Mouse (Mus musculus): ENCODE results near the gene Hnrnpab.
A peak's percentile ranks its signal among the peaks of the same experiment; 100 is the strongest.

Gene Hnrnpab

DNA sequence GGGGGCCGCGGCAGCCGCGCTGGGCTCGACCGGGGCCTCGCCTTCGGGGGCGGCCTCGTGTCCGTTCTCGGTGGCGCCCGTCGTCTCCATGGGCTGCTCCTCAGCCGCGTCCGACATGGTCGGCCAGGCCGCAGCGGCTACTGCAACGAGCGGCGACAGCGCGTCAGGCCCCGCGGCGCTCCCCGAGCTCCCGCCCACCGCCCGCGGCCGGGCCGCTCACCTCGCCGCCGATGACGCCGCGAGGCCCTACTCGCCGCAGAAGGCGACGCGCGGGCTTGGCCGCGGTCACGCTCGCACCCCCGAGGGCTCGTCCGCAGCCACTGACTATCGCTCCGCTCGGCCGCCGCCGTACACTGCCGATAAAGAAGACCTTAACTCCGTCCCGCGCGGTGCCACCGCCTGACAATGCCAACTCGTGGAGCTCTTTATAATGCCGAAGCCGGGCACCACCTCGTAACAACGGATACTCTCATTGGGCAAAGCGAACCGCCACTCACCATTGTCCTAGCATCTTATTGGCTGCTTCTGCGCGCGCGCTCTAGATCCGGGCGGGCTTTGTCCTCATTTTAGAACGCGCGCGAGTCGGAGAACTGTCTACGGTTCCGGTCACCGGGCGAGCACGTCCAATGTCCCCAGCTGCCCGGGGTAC is at the start of gene Hnrnpab:
Gene Hnrnpab, minus strand, starts transcription at position 401 of the 649 bp plus-strand sequence.
- DNase-seq (ENCODE audit: low spot score in 2 of 2): peak; percentile 96 to 97

DNA sequence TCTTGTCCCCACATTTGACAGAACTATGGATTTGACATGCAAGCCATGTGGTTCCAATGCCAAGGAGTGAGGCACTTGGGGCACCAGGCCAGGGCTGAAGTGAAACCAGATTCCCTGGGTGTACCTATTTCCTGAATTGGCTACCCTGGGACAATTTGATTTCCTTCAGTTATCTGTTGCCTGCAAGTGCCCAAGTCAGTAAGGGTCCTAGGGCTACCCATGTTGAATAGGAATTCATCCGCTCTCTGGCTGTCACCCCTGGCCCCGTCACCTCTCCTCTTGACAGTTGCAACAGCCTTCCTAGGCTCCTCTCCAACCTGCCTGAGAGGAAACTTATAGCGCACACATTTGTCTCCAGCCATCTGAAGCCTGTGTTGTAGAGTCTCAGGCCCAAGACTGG is 48.2 kb upstream of the Hnrnpab start:
- no peak for DNase-seq (ENCODE audit: low spot score in 2 of 2)

DNA sequence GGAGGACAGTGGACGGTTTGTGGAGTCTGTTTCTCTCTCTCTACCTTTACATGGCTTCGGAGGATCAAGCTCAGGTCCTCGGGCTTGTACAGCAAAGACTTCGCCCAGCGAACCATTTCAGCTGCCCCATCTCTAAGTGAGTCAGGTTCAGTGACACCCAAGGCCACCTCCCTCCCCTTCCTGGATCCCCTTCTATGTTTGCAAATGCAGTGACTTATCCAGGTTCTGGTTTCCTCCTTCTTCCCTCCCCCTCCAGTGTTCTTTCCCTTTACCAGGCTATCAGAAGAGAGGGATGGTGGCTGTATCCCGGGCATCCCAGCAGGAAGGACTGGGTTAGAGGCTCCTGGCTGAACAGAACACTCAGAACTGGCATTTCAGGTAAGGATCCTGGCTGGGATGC is 47.1 kb upstream of the Hnrnpab start:
- DNase-seq (ENCODE audit: low spot score in 2 of 2): no peak

DNA sequence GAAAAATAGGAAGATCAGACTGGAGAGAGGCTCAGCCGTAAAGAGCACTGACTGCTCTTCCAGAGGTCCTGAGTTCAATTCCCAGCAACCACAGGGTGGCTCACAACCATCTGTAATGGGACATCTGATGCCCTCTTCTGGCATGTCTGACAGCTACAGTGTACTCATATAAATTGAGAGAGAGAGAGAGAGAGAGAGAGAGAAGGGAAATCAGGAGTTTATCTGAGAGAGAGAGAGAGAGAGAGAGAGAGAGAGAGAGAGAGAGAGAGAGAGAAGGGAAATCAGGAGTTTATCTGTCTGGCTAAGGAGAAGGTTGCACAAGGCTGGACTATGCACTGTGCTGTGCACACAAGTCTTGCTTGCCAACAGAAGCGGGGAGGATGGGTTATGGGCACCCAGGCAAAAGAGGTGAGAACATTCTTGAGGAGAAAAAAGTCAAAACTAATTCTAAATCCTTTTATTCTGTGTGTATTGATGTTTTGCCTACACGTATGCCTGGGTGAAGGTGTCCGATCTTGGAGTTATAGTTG is 46.3 kb upstream of the Hnrnpab start:
- no peak for DNase-seq (ENCODE audit: low spot score in 2 of 2)

DNA sequence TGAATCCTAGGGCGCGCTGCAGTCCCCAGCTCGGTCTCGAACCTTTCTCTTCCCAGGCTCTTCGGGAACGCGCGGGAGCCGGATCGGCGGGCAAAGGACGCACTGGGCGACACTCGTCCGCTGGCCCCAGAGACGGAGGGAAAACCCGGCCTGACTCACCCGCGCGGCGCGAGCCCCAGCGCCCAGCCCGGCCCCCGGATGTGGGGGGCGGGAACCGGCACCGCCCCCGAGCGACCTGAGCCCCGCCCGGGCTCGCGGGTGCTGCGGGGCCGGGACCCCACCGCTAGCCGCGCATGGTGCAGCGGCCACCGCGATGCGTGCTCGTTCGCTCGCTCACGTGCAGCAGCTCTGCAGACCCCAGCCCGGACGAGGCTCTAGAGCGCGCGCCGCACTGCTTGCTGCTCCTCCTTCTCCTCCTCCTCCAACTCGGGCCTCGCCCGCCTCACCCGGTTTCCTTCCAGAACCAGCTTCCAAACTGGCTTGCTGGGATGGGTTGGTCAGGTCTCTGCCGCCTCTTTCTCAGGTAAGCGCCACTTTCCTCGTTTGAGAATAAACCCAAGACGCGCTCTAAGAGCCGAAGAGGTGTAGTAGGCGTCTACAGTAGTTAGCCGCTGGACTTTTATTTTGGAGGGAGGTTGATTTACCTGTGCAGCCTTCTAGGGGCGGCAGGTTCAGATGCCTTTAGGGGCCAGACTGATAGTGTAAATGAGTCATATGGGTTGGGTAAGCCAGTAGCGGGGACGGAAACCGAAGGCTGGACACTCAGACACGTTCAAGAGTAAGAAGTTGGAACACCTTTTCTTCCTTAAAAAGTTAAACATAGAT is 44.3 kb upstream of the Hnrnpab start, which contains the start of the genes N4bp3 and D930048N14Rik:
Gene N4bp3, minus strand, starts transcription at position 152 of the 825 bp plus-strand sequence.
Gene D930048N14Rik, plus strand, starts transcription at position 264 of the 825 bp plus-strand sequence.
- DNase-seq (ENCODE audit: low spot score in 2 of 2): peak; percentile 75 to 79

DNA sequence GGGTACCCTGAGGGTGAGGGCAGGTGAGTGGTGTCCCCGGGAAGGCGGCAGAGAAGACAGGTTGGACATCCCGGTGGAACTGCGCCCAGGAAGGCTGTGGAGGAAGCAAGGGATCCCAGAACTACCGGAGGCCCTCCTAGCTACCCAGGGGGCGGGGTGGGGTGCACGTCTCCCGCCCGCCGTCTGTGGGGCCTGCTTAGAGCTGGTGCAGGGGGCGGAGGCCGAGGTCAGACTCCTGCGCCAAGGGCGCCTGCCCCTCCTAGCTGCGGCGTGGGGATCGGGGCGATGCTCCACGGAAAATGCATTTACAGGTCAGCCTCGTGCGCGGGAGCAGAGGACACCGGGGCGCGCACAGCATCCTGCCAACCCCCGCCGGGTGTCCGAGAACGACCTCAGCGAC is 43.6 kb upstream of the Hnrnpab start:
- no peak for DNase-seq (ENCODE audit: low spot score in 2 of 2)

DNA sequence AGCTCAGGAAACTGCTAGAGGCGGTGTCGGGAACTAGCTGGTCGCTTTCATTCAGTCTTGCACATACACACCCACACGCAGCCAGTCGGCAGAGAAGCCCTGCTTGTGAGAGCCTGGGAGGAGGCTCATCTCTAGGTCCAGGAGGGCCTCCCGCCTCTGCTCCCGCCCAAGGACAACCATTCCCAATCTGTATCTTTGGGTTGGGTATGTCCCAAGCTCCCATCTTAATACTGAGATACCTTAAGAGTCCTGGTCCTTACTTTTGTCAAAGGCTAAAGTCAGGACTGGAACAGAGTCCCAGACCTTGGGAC is 43.2 kb upstream of the Hnrnpab start:
- DNase-seq (ENCODE audit: low spot score in 2 of 2): no peak

DNA sequence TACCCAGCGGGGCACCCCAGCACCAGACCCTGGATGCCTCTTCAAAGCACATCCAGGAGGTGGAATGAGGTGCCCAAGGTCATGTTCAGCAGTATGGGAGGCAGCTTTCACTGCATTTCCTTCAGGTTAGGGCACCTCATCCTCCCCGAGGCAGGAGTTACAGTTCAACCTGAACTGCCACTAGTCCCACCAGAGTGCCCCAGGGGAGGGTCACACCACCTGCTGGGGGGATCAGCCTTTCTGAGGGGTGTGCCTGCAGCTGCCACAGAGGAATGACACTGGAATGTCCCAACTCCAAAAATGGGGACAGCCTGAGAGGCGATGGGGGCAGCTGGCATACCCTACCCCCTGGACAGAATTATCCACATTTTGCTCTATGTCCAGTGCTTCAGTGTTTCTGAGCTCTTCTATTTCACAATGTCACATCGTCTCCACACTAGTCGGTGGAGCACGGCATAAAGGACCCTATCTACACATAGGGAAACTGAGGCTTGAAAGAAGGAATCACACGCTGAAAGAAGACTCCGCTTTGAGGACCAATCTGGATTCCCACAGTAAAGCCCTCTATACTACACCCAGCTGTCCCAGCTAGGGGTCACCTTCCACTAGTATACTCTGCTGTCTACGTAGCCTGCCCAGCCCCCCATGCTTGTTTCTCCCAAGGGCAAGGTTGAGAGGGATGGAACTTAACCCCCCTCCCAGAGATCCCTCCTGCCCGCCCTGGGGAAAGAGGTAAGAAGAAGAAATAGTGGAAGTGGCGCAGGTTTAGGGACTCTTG is 42.7 kb upstream of the Hnrnpab start:
- no peak for DNase-seq (ENCODE audit: low spot score in 2 of 2)

DNA sequence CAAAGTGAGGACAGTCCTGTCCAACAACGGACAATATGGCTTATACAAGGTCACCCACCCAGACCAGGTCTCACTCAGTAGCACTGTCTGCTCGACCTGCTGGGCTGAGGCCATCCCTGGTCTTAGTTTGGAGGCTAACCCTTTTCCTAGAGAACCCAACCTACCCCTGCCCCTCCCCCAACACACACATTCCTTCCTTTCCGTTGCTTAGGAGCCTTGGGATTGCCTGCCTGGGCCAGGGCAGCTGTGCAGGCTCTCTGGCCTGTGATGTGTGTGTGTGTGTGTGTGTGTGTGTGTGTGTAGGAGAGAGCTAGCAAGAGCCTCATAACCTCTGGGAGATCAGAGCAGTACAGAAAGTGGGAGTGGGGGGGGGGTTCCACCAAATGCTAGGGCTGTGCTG is 41.9 kb upstream of the Hnrnpab start:
- no peak for DNase-seq (ENCODE audit: low spot score in 2 of 2)

DNA sequence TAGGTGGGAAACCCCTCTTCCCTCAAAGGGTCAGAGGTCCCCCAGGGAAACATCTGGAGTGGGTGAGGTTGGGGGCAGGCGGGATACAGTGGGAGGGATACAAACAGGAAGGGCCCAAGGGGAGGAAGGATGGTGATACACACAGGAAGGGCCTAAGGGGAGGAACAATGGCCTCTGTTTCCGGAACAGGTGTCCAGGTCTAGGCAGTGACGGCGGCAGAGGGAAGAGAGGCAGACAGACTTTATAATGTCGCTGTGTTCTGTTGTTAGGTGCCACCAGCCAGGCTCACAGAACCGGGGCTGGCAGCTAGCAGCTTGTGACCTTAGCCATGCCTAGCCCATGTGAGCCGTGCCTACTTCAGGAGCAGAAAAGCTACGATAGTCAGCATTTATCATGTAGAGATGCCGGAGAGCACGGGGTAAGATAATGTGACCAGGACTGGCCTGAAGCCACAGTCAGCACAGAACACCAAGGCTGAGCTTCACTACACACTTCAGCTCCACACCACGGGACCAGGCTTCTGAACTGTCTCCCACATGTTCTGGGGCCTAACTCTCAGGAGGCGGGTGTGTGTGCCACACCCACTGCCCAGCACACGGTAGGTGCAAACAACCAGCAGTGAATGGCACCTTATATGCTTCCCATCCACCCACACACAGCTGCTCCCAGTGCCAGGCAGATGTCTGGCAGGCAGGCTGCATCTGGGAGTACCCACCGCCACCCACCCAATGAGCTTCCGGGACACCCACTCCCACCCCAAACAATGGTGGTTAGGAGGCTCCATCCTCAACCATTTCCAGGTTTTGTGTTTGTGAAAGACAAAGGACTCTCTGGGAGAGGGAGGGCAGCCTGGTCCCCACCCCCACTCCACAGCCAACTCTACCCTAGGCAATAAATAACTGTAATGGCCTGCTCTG is 40.4 kb upstream of the Hnrnpab start:
- no peak for DNase-seq (ENCODE audit: low spot score in 2 of 2)

DNA sequence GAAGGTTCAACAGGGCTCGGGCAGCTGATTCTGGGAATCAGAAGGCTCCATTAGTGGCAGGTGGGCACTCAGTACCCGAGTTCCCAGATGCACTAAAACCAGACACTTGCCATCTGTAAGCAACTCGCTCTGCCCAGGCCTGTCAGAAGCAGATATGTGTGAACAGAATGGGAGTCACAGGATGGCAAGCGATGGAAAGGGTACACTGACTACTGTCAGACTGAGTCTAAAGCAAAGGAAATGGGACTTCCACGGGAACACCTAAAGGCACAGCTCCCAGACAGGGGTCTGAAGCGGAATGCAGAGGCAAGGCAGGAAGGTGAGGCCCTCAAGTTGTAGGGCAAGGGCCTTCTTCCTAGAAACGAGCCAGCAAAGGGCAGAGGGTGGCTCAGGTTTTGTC is 39.6 kb upstream of the Hnrnpab start:
- no peak for DNase-seq (ENCODE audit: low spot score in 2 of 2)

DNA sequence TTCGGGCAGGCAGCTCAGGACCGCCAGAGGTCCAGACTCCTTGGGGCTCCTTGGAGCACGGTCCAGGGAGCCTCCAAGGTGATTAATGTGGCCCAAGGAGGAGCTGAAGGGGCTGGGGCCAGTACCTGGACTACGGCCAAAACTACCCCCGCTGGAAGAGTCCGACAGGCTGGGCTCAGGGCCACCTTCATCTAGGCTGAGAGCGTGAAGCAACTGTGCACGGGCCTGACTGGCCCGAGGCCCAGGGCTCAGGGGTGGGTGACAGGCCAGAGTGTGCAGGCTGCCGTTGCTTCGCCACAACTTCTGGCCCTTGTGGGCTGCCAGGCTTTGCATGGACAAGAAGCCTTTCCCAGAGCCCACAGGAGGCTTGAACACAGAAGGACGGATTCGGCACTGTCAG is 38.6 kb upstream of the Hnrnpab start:
- DNase-seq (ENCODE audit: low spot score in 2 of 2): no peak

DNA sequence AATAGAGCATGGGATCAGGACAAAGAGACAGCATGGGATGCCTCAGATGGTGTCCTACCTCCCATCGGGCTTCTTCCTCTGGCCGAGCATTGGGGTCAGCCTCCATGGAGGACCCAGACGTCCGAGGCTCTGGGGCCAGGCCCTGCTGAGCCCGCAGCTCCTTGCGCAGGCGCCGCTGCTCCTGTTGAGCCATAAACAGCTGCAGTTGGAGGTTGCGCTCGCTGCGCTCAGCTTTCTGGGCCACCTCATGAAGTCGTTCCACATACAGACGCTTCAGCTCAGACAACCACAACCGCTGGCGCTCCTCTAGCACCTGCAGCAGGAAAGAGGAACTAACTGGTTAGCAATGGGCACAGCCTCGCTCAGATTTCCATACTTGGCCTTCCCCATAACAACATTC is 37.6 kb upstream of the Hnrnpab start:
- DNase-seq (ENCODE audit: low spot score in 2 of 2): no peak

DNA sequence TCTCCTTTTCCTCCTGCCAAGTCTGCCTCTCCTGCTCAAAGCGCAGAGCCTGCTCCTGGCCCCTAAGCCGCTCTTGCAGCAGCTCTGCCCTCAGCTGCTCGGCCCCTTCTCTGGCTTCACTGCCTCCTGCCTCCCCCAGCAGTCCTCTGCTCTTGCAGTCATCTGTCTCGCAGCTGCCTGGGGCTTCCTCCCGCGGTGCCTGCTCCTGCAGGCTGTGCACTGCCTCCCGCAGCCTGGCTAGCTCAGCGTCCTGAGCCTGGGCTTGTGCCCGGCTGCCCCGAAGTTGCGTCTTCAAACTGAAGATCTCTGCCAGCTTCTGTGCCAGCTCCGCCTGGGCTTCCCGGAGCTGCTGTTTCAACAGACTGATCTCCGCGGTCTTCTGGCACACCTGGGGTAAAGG is 37.1 kb upstream of the Hnrnpab start:
- peak in 1 of 2 experiments; percentile 41 for DNase-seq (ENCODE audit: low spot score in 2 of 2)

DNA sequence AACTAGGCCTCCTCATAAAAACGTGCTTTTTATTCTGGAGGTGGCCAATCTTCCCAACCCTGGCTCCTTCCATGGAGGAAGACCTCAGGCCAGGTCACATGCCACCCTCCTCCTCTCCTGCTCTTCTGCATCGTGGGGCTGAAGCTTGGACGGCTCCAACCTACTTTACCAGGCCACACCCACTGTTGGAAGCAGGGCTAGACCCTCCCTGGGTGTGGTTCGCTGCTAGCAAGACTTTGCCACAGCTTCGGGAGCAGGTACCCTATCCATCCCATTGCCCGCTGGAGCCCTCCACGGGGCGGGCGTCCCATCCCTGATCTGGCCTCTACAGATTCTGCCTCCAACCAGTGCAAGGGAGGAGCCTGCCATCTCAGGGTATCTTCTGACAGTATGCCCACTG is 36.6 kb upstream of the Hnrnpab start:
- DNase-seq (ENCODE audit: low spot score in 2 of 2): no peak

DNA sequence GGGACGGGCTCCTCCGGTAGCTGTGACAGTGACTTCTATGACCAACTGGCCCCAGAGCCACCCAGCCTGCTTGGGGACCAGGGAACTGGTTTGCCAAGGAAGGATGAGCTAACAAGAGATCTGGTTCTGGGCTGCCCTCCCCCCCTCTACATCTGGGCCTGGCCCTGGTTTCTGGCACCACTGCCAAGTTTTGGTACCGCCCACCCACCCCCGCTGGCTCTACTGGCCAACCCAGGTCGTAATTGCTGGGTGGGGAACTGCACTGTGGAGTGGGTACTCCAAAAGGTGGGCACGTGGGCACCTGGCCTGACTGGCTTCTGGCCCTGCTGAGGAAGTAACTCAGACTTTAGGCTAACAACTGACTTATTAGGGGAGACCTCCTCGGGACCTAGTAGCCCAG is 34.1 kb upstream of the Hnrnpab start:
- DNase-seq (ENCODE audit: low spot score in 2 of 2): no peak

DNA sequence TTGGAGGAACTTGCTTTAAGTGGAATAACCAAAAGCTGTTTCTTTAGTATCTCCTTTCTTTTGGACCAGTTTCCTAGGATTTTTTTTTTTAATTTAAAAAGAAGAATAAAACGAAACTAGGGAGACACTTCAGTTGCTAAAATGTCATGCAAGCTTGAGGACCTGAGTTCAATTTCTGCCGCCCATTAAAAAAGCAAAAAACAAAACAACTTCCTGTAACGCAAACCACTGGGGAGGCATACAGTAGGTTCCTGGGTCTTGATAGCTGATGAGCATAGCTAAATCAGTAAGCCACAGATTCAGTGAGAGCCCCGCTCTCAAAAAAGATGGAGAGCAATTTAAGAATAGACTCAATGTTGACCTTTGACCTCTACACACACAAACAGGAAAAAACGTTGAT is 31.9 kb upstream of the Hnrnpab start:
- DNase-seq (ENCODE audit: low spot score in 2 of 2): no peak

DNA sequence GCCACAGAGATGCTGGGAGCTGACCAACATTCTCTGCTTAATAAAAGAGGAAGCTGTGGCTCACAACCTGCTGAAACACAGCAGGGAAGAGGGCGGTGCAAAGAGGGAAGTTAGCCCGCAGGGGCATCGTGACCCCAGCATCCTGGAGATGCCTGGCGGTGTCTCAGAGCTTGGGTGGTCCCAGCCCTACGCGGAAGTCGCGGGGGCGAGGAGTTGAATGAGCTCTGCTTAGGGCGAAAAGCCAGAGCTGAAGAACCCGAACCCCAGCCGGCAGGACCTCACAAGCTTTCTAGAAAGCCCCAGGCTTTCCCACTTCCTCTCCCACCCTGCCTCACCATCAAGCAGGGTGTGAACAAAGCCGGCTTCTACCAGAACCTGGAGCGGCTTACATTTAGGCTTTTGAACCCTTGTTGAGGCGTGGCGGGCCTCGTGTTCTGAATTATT is 31.3 kb upstream of the Hnrnpab start:
- no peak for DNase-seq (ENCODE audit: low spot score in 2 of 2)

DNA sequence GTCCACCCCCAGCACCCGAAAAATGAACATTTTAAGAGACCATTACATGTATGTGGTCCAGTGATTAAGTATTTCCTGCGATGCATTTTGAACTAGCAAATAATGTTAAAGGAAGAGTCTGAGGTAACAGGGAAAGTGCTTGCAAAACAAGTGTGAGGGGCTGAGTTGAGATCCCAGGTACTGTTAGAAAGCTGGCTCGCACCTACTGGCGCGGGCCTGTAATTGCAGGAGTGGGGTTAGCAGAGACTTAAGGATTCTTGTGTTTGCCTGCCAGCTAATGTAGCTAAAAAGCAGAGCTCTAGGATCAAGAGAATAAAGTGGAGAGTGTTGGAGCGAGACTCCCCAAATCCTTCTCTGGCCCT is 29.7 kb upstream of the Hnrnpab start:
- DNase-seq (ENCODE audit: low spot score in 2 of 2): peak in 1 of 2 experiments; percentile 55

DNA sequence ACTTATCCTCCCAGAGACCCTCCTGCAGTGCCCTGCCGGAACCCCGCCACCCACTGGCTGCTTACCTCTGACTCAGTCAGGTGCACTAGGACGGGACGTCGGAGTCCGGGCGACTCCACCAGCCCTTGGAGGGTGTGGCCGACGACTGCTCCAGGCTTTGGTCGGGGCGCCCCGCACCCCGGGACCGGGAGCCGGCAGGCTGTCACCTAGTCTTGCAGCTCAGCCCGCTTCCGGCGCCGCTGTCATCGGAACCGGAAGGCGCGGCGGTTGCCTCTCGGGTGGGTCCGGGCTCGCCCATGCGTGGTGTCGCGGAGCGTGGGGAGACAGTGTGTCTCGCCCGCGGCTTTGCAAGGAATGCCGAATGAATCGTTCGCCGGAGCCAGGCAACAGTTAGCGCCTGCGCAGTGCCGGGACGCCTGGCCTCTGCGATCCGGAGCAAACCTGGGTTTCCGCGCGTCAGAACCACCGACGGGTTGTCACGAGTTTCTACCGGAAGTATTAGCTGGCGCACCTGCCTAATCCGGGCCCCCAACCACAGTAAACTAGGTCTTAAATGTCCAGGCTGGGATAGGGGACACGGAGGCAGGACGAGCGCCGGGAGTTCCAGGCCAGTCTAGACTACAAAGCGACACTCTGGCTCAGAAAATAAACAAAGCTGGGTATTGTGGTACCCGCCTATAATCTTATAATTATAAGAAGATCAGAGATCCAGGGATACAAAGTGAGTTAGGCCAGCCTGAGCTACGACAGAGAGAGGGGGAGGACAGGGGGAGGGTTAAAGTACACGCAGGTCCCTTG is 29.1 kb upstream of the Hnrnpab start, which contains the start of gene Rmnd5b:
Gene Rmnd5b, minus strand, starts transcription at position 372 of the 798 bp plus-strand sequence.
- DNase-seq (ENCODE audit: low spot score in 2 of 2): peak; percentile 90
